Mouse (Mus musculus): ENCODE measurements around the gene Usp1. TPM values are rescaled to one million over a fixed set of nuclear protein-coding genes. Genes with fewer than 3 reads are reported as not detected.
"Not testable (repeated sequence)": the region's sequence is repeated elsewhere in the genome, so short reads cannot be mapped to it uniquely, and the experiment has no call there.

The Usp1 gene
- polyA plus RNA-seq, 1 experiment from 2014 or later: 41.9 TPM

DNA sequence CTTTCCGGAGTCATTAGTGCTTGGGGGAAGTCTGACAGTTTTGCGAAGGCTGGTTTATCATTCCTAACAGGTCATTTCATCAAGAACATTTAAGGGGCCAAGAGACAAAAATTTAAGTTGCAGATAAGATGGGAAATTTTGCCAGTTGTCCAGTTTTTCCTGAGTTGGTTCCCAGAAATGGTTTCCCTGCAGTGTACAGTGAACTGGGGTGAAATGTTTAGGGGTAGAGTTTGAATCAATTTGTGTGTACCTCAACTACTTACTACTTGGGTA lies 1.2 kb downstream of the Usp1 start:
- Histone ChIP-seq H3K4me3 (ENCODE audit: low read depth, low read length) (peak overlapping the region; percentile 89), H3K9me3 (ENCODE audit: control insufficient read depth, low read length) (no peaks in the 10 kb centered on the region), H3K4me2 (replicated peaks; ENCODE audit: low read depth) (peak overlapping the region; percentile 65), H3K36me3 (ENCODE audit: control insufficient read depth, insufficient read depth, low read length) (no peaks in the 10 kb centered on the region), H3K9ac (ENCODE audit: low read length) (peak overlapping the region; percentile 89), H3K4me1 (replicated peaks; ENCODE audit: control insufficient read depth, insufficient read depth) (0 out of 2 replicates have a peak, but pooled peaks cover 2% of the 10 kb centered on the region), H3K27ac (replicated peaks) (no peak overlapping the region; the same call in 1 of the 2 replicates), H3K27me3 (ENCODE audit: control insufficient read depth, insufficient read depth, low read length) (no peaks in the 10 kb centered on the region)
- no peak for DNase-seq (ENCODE audit: low spot score)
- no peak for TF ChIP-seq EP300 (optimal IDR thresholded peaks at IDR 0.05)
- no peak for TF ChIP-seq CTCF (IDR thresholded peaks at IDR 0.05; ENCODE audit: low read depth)
- 0% methylated on average over 2 of the region's 2 CpGs for WGBS
- ATAC-seq (ENCODE audit: low FRiP score, low TSS enrichment): no peak

DNA sequence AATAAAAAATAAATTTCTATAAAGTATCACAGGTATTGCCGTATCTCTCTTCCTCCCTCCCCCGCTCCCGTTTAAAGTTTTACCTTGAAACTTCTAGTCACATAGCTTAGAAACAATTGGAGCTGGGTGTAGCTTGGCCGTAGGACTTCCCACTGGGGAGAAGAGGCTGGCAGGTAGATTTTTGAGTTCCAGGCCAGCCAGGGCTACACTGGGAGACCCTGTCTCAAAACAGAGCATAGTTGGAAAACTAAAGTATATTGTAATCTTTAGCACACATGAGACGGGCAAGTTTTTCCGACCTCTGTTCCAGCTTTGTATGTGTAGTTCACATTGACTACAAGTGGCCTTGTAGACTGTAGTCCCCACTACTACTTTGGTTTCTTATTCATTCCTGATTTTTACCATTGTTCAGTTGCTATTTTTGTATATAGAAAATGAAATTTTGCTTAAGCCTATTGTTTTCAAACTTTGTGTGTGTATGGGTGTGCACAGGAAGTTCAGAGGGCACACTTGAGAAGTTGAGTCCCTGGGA lies 1.7 kb downstream of the Usp1 start:
- ATAC-seq (ENCODE audit: low FRiP score, low TSS enrichment): no peak
- DNase-seq (ENCODE audit: low spot score): no peak
- H3K9ac ChIP-seq (ENCODE audit: low read length): no peak overlapping the region

DNA sequence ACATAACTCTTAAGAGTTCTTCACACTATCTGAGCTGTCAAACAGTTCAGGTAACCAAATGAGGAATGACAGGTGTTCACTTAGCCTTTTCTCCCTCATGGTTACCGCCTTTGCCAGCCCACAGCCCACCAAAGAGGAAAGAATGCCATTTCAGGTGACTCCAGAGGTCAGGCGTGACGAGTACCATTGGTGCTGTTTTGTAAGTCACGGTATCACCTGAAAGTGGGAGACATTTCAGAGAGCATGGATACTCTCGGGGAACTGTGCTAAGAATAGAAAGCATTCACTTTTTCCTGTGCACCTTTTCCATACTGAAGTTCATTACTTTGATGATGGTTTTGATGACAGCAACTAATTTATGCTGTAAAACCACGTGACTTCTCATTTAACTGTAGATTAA lies 12.4 kb downstream of the Usp1 start:
- no peak for ATAC-seq (ENCODE audit: low FRiP score, low TSS enrichment)
- Histone ChIP-seq H3K9ac (ENCODE audit: low read length) (no peak overlapping the region), H3K27me3 (ENCODE audit: control insufficient read depth, insufficient read depth, low read length) (no peaks in the 10 kb centered on the region), H3K9me3 (ENCODE audit: control insufficient read depth, low read length) (no peaks in the 10 kb centered on the region), H3K36me3 (ENCODE audit: control insufficient read depth, insufficient read depth, low read length) (peaks cover 7% of the 10 kb centered on the region), H3K4me3 (ENCODE audit: low read depth, low read length) (no peak overlapping the region), H3K27ac (replicated peaks) (no peak overlapping the region), H3K4me2 (replicated peaks; ENCODE audit: low read depth) (no peak overlapping the region), H3K4me1 (replicated peaks; ENCODE audit: control insufficient read depth, insufficient read depth) (no peaks in the 10 kb centered on the region)
- no peak for TF ChIP-seq CTCF (IDR thresholded peaks at IDR 0.05; ENCODE audit: low read depth)
- TF ChIP-seq EP300 (optimal IDR thresholded peaks at IDR 0.05): no peak
- DNase-seq (ENCODE audit: low spot score): no peak
- WGBS: 73% methylated on average over 6 of the region's 6 CpGs

More for the DNA sequence above, 1.7 kb downstream of the Usp1 start:
- peak overlapping the region; percentile 89 for H3K4me3 ChIP-seq (ENCODE audit: low read depth, low read length)
- no peaks in the 10 kb centered on the region for H3K27me3 ChIP-seq (ENCODE audit: control insufficient read depth, insufficient read depth, low read length)
- no peaks in the 10 kb centered on the region; the same call in 1 of the 2 replicates for H3K36me3 ChIP-seq (ENCODE audit: control insufficient read depth, insufficient read depth, low read length)
- WGBS: 10% methylated on average over 6 of the region's 6 CpGs
- 0 out of 2 replicates have a peak, but pooled peaks cover 2% of the 10 kb centered on the region for H3K4me1 ChIP-seq (replicated peaks; ENCODE audit: control insufficient read depth, insufficient read depth)
- H3K27ac ChIP-seq (replicated peaks): no peak overlapping the region
- H3K9me3 ChIP-seq (ENCODE audit: control insufficient read depth, low read length): no peaks in the 10 kb centered on the region
- TF ChIP-seq CTCF (IDR thresholded peaks at IDR 0.05; ENCODE audit: low read depth) (no peak), EP300 (optimal IDR thresholded peaks at IDR 0.05) (no peak)
- H3K4me2 ChIP-seq (replicated peaks; ENCODE audit: low read depth): peak overlapping the region; percentile 65

DNA sequence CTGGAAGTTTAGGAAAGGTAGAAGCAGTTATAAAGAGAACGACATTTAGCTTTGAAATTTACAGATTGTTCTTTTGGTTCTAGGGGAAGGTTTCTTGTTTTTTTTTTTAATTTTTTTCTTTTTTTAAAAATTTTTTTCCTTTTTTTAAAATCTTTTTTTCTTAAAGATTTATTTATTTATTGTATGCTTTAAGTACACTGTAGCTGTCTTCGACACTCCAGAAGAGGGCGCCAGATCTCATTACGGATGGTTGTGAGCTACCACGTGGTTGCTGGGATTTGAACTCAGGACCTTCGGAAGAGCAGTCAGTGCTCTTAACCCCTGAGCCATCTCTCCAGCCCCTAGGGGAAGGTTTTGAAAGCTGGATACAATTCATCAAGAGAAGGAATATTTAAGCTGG lies 14.6 kb downstream of the Usp1 start:
- not testable (repeated sequence) for H3K4me2 ChIP-seq (replicated peaks; ENCODE audit: low read depth); H3K36me3 ChIP-seq (ENCODE audit: control insufficient read depth, insufficient read depth, low read length); DNase-seq (ENCODE audit: low spot score); H3K9ac ChIP-seq (ENCODE audit: low read length); H3K9me3 ChIP-seq (ENCODE audit: control insufficient read depth, low read length); H3K27ac ChIP-seq (replicated peaks); H3K27me3 ChIP-seq (ENCODE audit: control insufficient read depth, insufficient read depth, low read length); ATAC-seq (ENCODE audit: low FRiP score, low TSS enrichment); H3K4me1 ChIP-seq (replicated peaks; ENCODE audit: control insufficient read depth, insufficient read depth); H3K4me3 ChIP-seq (ENCODE audit: low read depth, low read length)
- peak; percentile 44 for TF ChIP-seq CTCF (IDR thresholded peaks at IDR 0.05; ENCODE audit: low read depth)
- 89% methylated on average over 6 of the region's 6 CpGs for WGBS

DNA sequence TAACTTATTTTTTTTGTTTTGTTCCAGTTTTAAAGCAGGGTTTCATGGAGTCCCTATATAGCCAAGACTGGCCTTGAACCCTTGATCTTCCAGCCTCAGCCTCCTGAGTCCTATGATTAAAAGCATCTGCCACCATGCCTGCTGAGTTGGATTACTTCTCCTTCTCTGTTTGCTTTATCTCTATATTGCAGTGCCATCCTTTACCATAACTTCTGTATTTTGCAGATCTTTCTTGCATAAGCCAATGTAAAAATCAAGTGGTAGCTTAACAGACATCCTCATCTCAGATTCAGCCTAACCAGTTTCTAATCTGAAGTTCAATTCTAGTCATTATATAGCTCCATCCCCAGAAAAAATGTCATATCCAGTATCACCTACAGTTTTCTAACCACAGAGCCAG lies 27.0 kb downstream of the Usp1 start:
- H3K4me1 ChIP-seq (replicated peaks; ENCODE audit: control insufficient read depth, insufficient read depth): no peaks in the 10 kb centered on the region
- H3K4me2 ChIP-seq (replicated peaks; ENCODE audit: low read depth): no peak overlapping the region
- H3K27me3 ChIP-seq (ENCODE audit: control insufficient read depth, insufficient read depth, low read length): no peaks in the 10 kb centered on the region
- no peak overlapping the region for H3K9ac ChIP-seq (ENCODE audit: low read length)
- H3K4me3 ChIP-seq (ENCODE audit: low read depth, low read length): no peak overlapping the region
- H3K9me3 ChIP-seq (ENCODE audit: control insufficient read depth, low read length): no peaks in the 10 kb centered on the region
- H3K36me3 ChIP-seq (ENCODE audit: control insufficient read depth, insufficient read depth, low read length): peaks cover 6% of the 10 kb centered on the region; the same call in 1 of the 2 replicates
- no peak overlapping the region for H3K27ac ChIP-seq (replicated peaks)
- no peak for DNase-seq (ENCODE audit: low spot score)
- no peak for TF ChIP-seq CTCF (IDR thresholded peaks at IDR 0.05; ENCODE audit: low read depth)
- no peak for TF ChIP-seq EP300 (optimal IDR thresholded peaks at IDR 0.05)
- no peak for ATAC-seq (ENCODE audit: low FRiP score, low TSS enrichment)

DNA sequence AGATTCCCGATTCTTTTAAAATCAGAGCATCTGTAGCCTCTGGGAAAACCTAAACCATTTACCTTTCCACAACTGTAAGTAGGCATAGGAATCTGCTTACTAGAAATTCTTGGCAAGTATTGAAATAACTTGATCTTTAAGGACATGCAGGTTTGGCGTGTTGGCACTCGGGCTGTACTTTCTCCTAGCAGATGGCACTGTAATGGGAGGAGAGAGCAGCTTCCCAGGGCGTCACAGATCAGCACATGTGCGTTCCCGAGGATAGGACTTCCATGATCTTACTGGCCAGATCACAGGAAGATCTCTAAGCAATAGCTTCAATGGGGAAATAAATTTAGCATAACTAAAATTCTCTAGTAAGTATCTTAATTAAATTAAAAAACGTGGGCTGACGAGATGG lies 32.4 kb downstream of the Usp1 start:
- no peaks in the 10 kb centered on the region for H3K4me1 ChIP-seq (replicated peaks; ENCODE audit: control insufficient read depth, insufficient read depth)
- H3K4me3 ChIP-seq (ENCODE audit: low read depth, low read length): no peak overlapping the region
- H3K36me3 ChIP-seq (ENCODE audit: control insufficient read depth, insufficient read depth, low read length): peaks cover 17% of the 10 kb centered on the region; the same call in 1 of the 2 replicates
- DNase-seq (ENCODE audit: low spot score): no peak
- no peak for TF ChIP-seq EP300 (optimal IDR thresholded peaks at IDR 0.05)
- TF ChIP-seq CTCF (IDR thresholded peaks at IDR 0.05; ENCODE audit: low read depth): no peak
- H3K27me3 ChIP-seq (ENCODE audit: control insufficient read depth, insufficient read depth, low read length): no peaks in the 10 kb centered on the region
- no peak overlapping the region for H3K9ac ChIP-seq (ENCODE audit: low read length)
- no peak overlapping the region for H3K27ac ChIP-seq (replicated peaks)
- no peaks in the 10 kb centered on the region for H3K9me3 ChIP-seq (ENCODE audit: control insufficient read depth, low read length)
- ATAC-seq (ENCODE audit: low FRiP score, low TSS enrichment): no peak
- WGBS: 96% methylated on average over 8 of the region's 8 CpGs
- H3K4me2 ChIP-seq (replicated peaks; ENCODE audit: low read depth): no peak overlapping the region
